Mouse (Mus musculus) midbrain, postnatal 0 days (tissue): ENCODE measurements at regions not wholly inside any gene's neighbourhood (a gene's known extent, or its start where the extent isn't known, plus 50 kb on each side); places are given as distances from the start of the nearest gene placed in this dataset.
A peak's percentile ranks its signal among the peaks of the same experiment; 100 is the strongest.

Experiments used
- ATAC-seq: fragments of 200-750 bp; cut with Nextera tagmentation; 2 replicates; pipeline ENCODE4 v1.8.0; 2017; ENCODE audit warnings: moderate number of reproducible peaks, mild to moderate bottlenecking, moderate TSS enrichment, moderate library complexity; ENCODE audit not compliant: low FRiP score
- DNase-seq: peaks from one replicate; pipeline ENCODE4 v3.0.0-alpha.2; 2015; ENCODE audit warnings: low spot score
- H3K27ac ChIP-seq: fragments of 300-500 bp; sonication (generic); 2 replicates; pipeline ENCODE4 v1.5.1; 2014; ENCODE audit warnings: low read depth, mild to moderate bottlenecking, low read length, mixed read lengths
- H3K27me3 ChIP-seq: fragments of 300-500 bp; sonication (generic); 2 replicates; pipeline ENCODE4 v1.6.1; 2014; ENCODE audit warnings: low read length, control low read depth, mixed read lengths; ENCODE audit not compliant: insufficient read depth
- H3K36me3 ChIP-seq: fragments of 300-500 bp; sonication (generic); 2 replicates; pipeline ENCODE4 v1.6.1; 2014; ENCODE audit warnings: low read length, control low read depth, mixed read lengths; ENCODE audit not compliant: insufficient read depth
- H3K4me1 ChIP-seq: fragments of 300-500 bp; sonication (generic); 2 replicates; pipeline ENCODE4 v1.6.1; 2014; ENCODE audit warnings: mild to moderate bottlenecking, control low read depth, antibody characterized with exemption, low read length, mixed read lengths; ENCODE audit not compliant: insufficient read depth
- H3K4me2 ChIP-seq: fragments of 300-500 bp; sonication (generic); 2 replicates; pipeline ENCODE4 v1.6.1; 2014; ENCODE audit warnings: low read depth, mild to moderate bottlenecking, low read length, mixed read lengths; ENCODE audit not compliant: poor library complexity, severe bottlenecking
- H3K4me3 ChIP-seq: fragments of 300-500 bp; sonication (generic); 2 replicates; pipeline ENCODE4 v1.5.1; 2014; ENCODE audit warnings: low read depth, mild to moderate bottlenecking, low read length, moderate library complexity
- H3K9ac ChIP-seq: fragments of 300-500 bp; sonication (generic); replicated peaks from 2 replicates; pipeline ENCODE4 v1.6.1; 2014; ENCODE audit warnings: mild to moderate bottlenecking, low read length, moderate library complexity, mixed read lengths; ENCODE audit not compliant: poor library complexity, severe bottlenecking
- H3K9me3 ChIP-seq: fragments of 300-500 bp; sonication (generic); 2 replicates; pipeline ENCODE4 v1.6.1; 2016; ENCODE audit warnings: low read length, control low read depth
- CTCF ChIP-seq: IDR thresholded peaks from 2 replicates; pipeline ENCODE4 v1.5.1; 2016; ENCODE audit warnings: antibody characterized with exemption, mild to moderate bottlenecking
- WGBS: fragments of 180-500 bp; shearing (Covaris S2); extraction: QIAGEN DNeasy Blood & Tissue Kit; methylation state at CpG from one replicate; pipeline ENCODE4 v1.1.7; 2014; 5-methylcytosine and 5-hydroxymethylcytosine counted together

- no peak for DNase-seq
- 92% methylated on average over 11 of the region's 11 CpGs for WGBS
- TF ChIP-seq CTCF = no peak
Measured at GRCm38 (mm10) chr1:88960142-88960541, 110.1 kb upstream of the Sh3bp4 start.

DNA sequence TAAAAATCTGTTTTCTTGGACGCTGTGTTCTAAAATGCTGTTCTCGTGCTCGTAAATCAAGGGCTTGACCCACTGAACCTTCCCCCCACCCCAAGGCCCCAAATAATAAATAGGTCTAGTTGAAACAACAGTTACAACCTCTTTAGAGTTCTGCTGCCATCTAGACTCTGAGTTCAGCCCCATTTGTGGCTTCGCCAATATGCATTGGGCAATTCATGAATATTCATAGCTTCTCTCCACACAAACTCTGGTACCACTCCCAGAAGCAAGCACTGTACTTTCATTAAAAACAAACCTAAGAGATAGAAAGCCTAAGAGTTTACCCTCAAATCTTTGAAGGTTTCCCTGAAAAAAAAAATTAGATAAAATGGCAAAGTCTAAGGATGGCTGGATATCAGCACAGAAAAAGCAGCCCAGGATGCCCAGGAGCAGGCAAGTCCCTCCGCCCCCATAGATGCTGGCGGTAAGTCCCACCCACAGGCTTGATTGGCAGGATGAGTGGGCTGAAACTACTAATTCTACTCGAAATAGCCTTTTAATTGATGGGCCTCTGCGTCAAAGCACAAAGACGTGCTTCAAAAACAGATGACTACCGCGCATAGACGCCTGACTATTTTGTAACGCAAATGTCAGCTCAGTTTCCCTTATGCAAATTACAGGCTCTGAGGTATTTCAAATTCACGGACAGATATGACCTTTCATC, 106.0 kb upstream of the Sh3bp4 start:
- no peak for DNase-seq

More at GRCm38 (mm10) chr1:88960142-88960541, 110.1 kb upstream of the Sh3bp4 start:
- Histone ChIP-seq H3K27ac (no peak overlapping the region), H3K4me3 (no peak overlapping the region), H3K4me1 (no peaks in the 10 kb centered on the region), H3K4me2 (no peak overlapping the region), H3K9me3 (no peaks in the 10 kb centered on the region), H3K27me3 (no peaks in the 10 kb centered on the region), H3K36me3 (no peaks in the 10 kb centered on the region), H3K9ac (no peak overlapping the region)
- ATAC-seq = no peak

GRCm38 (mm10) chr1:88966416-88966815, 103.8 kb upstream of the Sh3bp4 start:
- Histone ChIP-seq H3K27ac (no peak overlapping the region), H3K36me3 (no peaks in the 10 kb centered on the region), H3K27me3 (no peaks in the 10 kb centered on the region), H3K9ac (no peak overlapping the region), H3K4me1 (no peaks in the 10 kb centered on the region), H3K4me3 (no peak overlapping the region), H3K4me2 (no peak overlapping the region), H3K9me3 (no peaks in the 10 kb centered on the region)
- WGBS = 72% methylated on average over 2 of the region's 2 CpGs
- no peak for TF ChIP-seq CTCF
- DNase-seq (no peak), ATAC-seq (no peak)

More for the DNA sequence above, 106.0 kb upstream of the Sh3bp4 start:
- no peaks in the 10 kb centered on the region for H3K36me3 ChIP-seq
- no peak overlapping the region for H3K4me2 ChIP-seq
- H3K9ac ChIP-seq = no peak overlapping the region
- 76% methylated on average over 14 of the region's 14 CpGs for WGBS
- H3K27me3 ChIP-seq = no peaks in the 10 kb centered on the region
- H3K9me3 ChIP-seq = no peaks in the 10 kb centered on the region
- TF ChIP-seq CTCF = no peak
- H3K4me1 ChIP-seq = no peaks in the 10 kb centered on the region
- H3K4me3 ChIP-seq = no peak overlapping the region
- no peak overlapping the region for H3K27ac ChIP-seq
- no peak for ATAC-seq

- Histone ChIP-seq H3K4me1 (no peaks in the 10 kb centered on the region), H3K4me3 (no peak overlapping the region), H3K4me2 (no peak overlapping the region), H3K36me3 (no peaks in the 10 kb centered on the region), H3K9ac (no peak overlapping the region), H3K27me3 (no peaks in the 10 kb centered on the region), H3K9me3 (no peaks in the 10 kb centered on the region), H3K27ac (no peak overlapping the region)
- TF ChIP-seq CTCF = no peak
- WGBS = 86% methylated on average over 7 of the region's 7 CpGs
- ATAC-seq (no peak), DNase-seq (no peak)
Measured at GRCm38 (mm10) chr1:88968142-88968541, 102.1 kb upstream of the Sh3bp4 start.

- Histone ChIP-seq H3K27ac (no peak overlapping the region), H3K4me3 (no peak overlapping the region), H3K4me1 (no peaks in the 10 kb centered on the region), H3K9me3 (no peaks in the 10 kb centered on the region), H3K36me3 (no peaks in the 10 kb centered on the region), H3K27me3 (no peaks in the 10 kb centered on the region), H3K9ac (no peak overlapping the region), H3K4me2 (no peak overlapping the region)
- no peak for TF ChIP-seq CTCF
- ATAC-seq (no peak), DNase-seq (no peak)
- 42% methylated on average over 7 of the region's 7 CpGs for WGBS
Measured at GRCm38 (mm10) chr1:88969016-88969415, 101.2 kb upstream of the Sh3bp4 start.

- no peak for DNase-seq
- no peaks in the 10 kb centered on the region for H3K9me3 ChIP-seq
- no peaks in the 10 kb centered on the region for H3K4me1 ChIP-seq
- no peak overlapping the region for H3K27ac ChIP-seq
- no peak for ATAC-seq
- H3K27me3 ChIP-seq = no peaks in the 10 kb centered on the region
- peak; percentile 8; the same call in 1 of the 2 replicates for TF ChIP-seq CTCF
- no peak overlapping the region for H3K4me2 ChIP-seq
- no peak overlapping the region for H3K9ac ChIP-seq
- WGBS = 91% methylated on average over 3 of the region's 3 CpGs
- no peak overlapping the region for H3K4me3 ChIP-seq
- H3K36me3 ChIP-seq = no peaks in the 10 kb centered on the region
Measured at GRCm38 (mm10) chr1:88969630-88970029, 100.6 kb upstream of the Sh3bp4 start.
